Mouse (Mus musculus) brain, embryonic 14.5 days (tissue): ENCODE results near the gene Rps23.

Source experiments
- CTCF ChIP-seq: fragments of 200-500 bp; IDR thresholded peaks from 2 replicates; pipeline ENCODE4 v1.5.1; 2012; ENCODE audit warnings: inconsistent platforms, mild to moderate bottlenecking, moderate library complexity, borderline replicate concordance; ENCODE audit not compliant: insufficient read depth, insufficient read length; ENCODE audit errors: extremely low read depth
- POLR2A ChIP-seq: fragments of 200-500 bp; IDR thresholded peaks from 2 replicates; pipeline ENCODE4 v1.6.1; 2012; ENCODE audit warnings: mild to moderate bottlenecking, inconsistent platforms, borderline replicate concordance; ENCODE audit not compliant: poor library complexity, insufficient read depth, insufficient read length, severe bottlenecking; ENCODE audit errors: extremely low read depth

DNA sequence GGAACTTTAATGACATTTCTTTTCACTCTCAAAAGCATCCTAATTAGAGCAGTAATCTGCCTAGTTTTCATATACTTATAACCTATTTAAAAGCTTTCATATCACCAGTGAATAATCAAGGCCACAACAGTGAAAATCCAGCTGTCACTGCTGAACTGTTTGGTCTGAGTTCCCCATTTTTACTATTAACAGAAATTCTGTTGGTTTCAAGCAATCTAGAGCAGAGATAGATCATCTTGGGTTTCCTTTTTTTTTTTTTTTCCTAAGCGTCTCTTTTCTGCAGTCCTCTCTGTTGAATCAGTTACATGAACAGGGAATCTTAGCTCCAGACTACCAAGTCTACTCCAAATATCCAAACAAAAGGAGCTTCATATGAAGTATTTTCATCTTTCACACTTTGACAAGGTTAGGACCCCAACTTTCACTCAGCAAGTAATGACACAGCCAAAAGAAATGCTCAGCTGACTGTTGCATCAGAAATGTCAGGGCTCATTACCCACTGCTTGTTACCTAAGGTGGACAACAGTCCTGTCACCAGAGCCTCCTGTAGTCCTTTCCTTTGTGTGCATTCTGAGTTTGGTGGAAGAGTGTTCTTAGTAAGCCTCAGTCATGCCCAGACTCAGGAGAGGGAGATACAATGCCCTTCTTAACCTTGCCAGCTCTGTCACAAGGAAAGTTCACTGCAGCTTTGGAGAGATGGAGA is 40.9 kb upstream of the Rps23 start:
- no peak for TF ChIP-seq POLR2A
- TF ChIP-seq CTCF: no peak
